In genomic region chr9:42278046-42278445, GRCm38 (mm10) we compare ENCODE assay signal across 35 mouse cellular contexts.
"Had no signal": no experiment of that assay in that cellular context is flagged by ENCODE, and none has a peak within 500 bp of the region (broad histone marks: within the 10 kb centered on the region; RNA-seq: fewer than 3 reads in every experiment).

No protein-coding gene starts in this region.

- H3K4me3 ChIP-seq: heart, embryonic 12.5 days; heart, embryonic 13.5 days; heart, embryonic 15.5 days; hindbrain, embryonic 10.5 days; hindbrain, embryonic 12.5 days; hindbrain, embryonic 13.5 days; hindbrain, embryonic 15.5 days; intestine, embryonic 15.5 days; kidney, embryonic 15.5 days; layer of hippocampus, adult 2 months; left cerebral cortex, adult 2 months had no signal

- H3K4me2 ChIP-seq: heart, embryonic 11.5 days; heart, embryonic 12.5 days; heart, embryonic 13.5 days; heart, embryonic 15.5 days; hindbrain, embryonic 12.5 days; hindbrain, embryonic 13.5 days; hindbrain, embryonic 14.5 days; hindbrain, embryonic 15.5 days; intestine, embryonic 15.5 days; kidney, embryonic 15.5 days had no signal

- H3K36me3 ChIP-seq: heart, embryonic 12.5 days; heart, embryonic 13.5 days; heart, embryonic 15.5 days; hindbrain, embryonic 10.5 days; hindbrain, embryonic 12.5 days; hindbrain, embryonic 13.5 days; hindbrain, embryonic 15.5 days; intestine, embryonic 15.5 days; kidney, embryonic 15.5 days had no signal

- DNase-seq: heart, postnatal 10 days; heart, postnatal 14 days; heart, postnatal 36 days; heart, postnatal 4 days; kidney, adult 11 months; kidney, adult 18-20 months; kidney, adult 2 months; kidney, adult 8-10 months; kidney, adult 9 months; kidney, postnatal 10 days; kidney, postnatal 14 days; kidney, postnatal 25 days; kidney, postnatal 36 days; kidney, postnatal 4 days; layer of hippocampus, adult 9-11 months; layer of hippocampus, postnatal 36 days had no signal

- H3K27me3 ChIP-seq: heart, embryonic 12.5 days; heart, embryonic 15.5 days; hindbrain, embryonic 12.5 days; hindbrain, embryonic 13.5 days; hindbrain, embryonic 15.5 days; intestine, embryonic 15.5 days; kidney, embryonic 15.5 days had no signal

- H3K4me1 ChIP-seq: heart, embryonic 12.5 days; heart, embryonic 13.5 days; heart, embryonic 15.5 days; hindbrain, embryonic 10.5 days; hindbrain, embryonic 12.5 days; hindbrain, embryonic 13.5 days; hindbrain, embryonic 15.5 days; intestine, embryonic 15.5 days; kidney, embryonic 15.5 days had no signal

- ATAC-seq: hindbrain, embryonic 16.5 days; hindbrain, postnatal 0 days; inflammation-experienced regulatory T-cells, adult 6 months; intestine, embryonic 15.5 days; intestine, embryonic 16.5 days; intestine, postnatal 0 days had no signal

- H3K9me3 ChIP-seq: heart, embryonic 12.5 days; heart, embryonic 13.5 days; heart, embryonic 15.5 days; hindbrain, embryonic 10.5 days; hindbrain, embryonic 12.5 days; hindbrain, embryonic 13.5 days; hindbrain, embryonic 15.5 days; intestine, embryonic 15.5 days; kidney, embryonic 15.5 days had no signal

- H3K27ac ChIP-seq: heart, embryonic 13.5 days; heart, embryonic 15.5 days; hindbrain, embryonic 10.5 days; hindbrain, embryonic 12.5 days; hindbrain, embryonic 13.5 days; hindbrain, embryonic 14.5 days; hindbrain, embryonic 15.5 days; hindbrain, postnatal 0 days; intestine, embryonic 15.5 days; kidney, embryonic 15.5 days; kidney, postnatal 0 days; layer of hippocampus, adult 2 months; left cerebral cortex, adult 2 months had no signal

- H3K9ac ChIP-seq: heart, embryonic 12.5 days; heart, embryonic 13.5 days; heart, embryonic 15.5 days; hindbrain, embryonic 12.5 days; hindbrain, embryonic 13.5 days; hindbrain, embryonic 14.5 days; hindbrain, embryonic 15.5 days; intestine, embryonic 15.5 days; kidney, embryonic 15.5 days had no signal
